Mouse (Mus musculus): ENCODE results near the gene Slc16a5.

DNA sequence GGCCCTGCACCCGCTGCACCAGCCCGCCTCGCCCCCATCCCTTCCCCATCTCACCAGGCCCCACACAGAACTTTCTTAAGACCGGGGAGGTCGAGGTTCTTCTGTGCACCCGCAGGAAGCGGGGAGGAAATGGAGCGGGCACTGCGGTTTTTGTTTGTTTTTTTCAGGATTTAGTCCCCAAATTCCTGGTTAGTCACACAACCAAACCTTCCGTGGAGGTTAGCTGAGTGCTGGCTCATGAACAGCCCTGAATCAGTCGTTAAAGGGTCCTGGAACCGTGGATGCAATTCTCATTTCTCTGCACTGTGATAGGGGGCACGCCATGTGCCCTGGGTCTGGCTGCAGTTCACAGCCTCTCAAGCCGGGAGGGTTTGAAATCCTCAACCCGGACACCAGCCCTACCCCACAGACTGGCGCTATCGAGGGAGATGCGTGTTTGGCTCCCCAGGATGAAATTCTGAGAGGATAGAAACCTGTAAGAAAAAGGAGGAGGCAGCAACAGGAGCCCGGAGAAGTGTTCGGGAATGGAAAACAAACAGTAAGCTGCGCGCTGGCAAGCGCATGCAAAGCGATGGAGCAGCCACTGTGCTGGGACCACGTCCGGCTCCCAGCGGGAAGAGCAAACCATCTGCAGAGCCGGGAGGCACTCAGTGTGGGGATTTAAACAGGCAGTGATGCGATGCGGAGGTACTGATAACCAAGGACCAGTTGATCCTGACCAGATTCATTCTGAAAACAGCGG, 26.5 kb upstream of the Slc16a5 start:
- TF ChIP-seq POLR2A (IDR thresholded peaks at IDR 0.05; ENCODE audit: borderline replicate concordance, low read depth, low read length) (no peak), CTCF (IDR thresholded peaks at IDR 0.05; ENCODE audit: low read depth, low read length) (no peak)
